Mouse (Mus musculus) adrenal gland, postnatal 4 days (tissue): ENCODE measurements around the gene Mt4. TPM values are rescaled to one million over a fixed set of nuclear protein-coding genes. Genes with fewer than 3 reads are reported as not detected.
"Not testable (repeated sequence)": the region's sequence is repeated elsewhere in the genome, so short reads cannot be mapped to it uniquely, and the experiment has no call there.

Experiments
- DNase-seq, 2 experiments: peaks; one replicate each; pipeline ENCODE4 v3.0.0; 2021 to 2022; ENCODE audit warnings: low spot score in 2 of 2, mixed read lengths in 2 of 2
- total RNA-seq, 2 experiments: library from RNA; stranded (reverse); gene quantifications; 2 replicates each; pipeline ENCODE4 v1.2.3; 2021

Mt4 gene
- total RNA-seq, 2 experiments from 2014 or later: not detected

- not testable (repeated sequence) for DNase-seq
Observed at GRCm38 (mm10) chr8:94134601-94135000, 2.4 kb upstream of the Mt4 start.

GRCm38 (mm10) chr8:94135556-94135955, 1.4 kb upstream of the Mt4 start:
- no peak for DNase-seq

DNA sequence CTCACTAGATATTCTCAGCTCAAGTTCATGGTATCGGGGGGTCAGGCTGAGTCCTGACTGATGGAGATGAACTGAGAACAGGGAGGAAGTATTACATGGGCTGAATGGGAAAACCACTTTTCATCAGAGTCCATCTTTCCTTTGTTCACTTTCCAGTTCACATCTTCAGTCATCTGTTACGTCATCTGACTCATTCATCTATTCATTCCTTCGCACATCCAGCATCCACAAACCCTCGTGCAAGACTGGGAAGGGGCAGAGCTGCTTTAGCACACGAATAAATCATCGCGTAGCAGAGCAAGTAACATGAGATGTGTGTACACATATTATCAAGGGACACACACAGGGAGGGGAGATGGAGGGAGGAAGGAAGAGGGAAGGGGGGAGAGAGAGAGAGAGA, 805 bp upstream of the Mt4 start:
- no peak for DNase-seq

DNA sequence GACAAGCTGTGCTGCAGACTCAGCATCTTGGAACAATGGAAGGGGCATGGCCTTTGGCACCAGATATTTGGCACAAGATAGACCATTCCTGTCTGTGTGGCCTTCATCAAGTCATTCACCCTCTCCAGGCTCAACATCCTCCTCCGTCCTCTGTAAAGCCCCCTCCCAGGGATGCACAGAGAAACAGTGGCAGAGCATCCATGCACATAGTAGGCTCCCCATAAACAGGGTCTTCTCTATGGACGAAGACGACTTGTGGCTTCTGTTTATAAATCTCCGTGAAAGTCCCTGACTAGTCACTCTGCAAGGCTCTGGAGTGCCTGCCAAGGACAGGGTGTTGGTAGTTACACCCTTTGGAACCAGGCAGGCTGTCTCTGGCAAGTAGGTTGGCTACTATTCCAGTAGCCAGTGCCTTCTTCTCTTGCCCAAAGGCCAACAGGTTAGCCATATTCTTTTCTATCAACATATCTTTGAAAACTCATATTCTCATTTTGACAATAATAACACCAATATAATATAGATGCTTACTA, 3.3 kb downstream of the Mt4 start:
- no peak for DNase-seq

DNA sequence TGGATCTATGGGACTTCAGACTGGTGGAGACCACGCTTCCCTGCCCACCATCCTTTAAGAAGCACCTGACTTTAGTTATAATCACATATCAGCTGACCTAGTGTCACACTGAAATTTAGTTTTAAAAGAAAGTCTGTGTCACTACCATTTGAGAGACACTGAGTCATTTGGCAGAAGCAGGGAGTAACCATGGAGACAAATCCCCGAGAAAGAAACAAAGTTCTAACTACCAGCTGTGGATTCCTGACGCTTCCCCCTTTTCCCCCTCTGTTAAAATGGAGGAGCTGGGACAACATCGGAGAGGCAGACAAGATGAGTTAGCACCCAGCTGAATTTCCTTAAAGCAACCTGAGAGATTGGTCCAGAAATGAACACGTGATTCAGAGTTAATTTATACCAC, 11.2 kb downstream of the Mt4 start:
- DNase-seq: no peak

GRCm38 (mm10) chr8:94150925-94151324, 13.9 kb downstream of the Mt4 start:
- no peak for DNase-seq

DNA sequence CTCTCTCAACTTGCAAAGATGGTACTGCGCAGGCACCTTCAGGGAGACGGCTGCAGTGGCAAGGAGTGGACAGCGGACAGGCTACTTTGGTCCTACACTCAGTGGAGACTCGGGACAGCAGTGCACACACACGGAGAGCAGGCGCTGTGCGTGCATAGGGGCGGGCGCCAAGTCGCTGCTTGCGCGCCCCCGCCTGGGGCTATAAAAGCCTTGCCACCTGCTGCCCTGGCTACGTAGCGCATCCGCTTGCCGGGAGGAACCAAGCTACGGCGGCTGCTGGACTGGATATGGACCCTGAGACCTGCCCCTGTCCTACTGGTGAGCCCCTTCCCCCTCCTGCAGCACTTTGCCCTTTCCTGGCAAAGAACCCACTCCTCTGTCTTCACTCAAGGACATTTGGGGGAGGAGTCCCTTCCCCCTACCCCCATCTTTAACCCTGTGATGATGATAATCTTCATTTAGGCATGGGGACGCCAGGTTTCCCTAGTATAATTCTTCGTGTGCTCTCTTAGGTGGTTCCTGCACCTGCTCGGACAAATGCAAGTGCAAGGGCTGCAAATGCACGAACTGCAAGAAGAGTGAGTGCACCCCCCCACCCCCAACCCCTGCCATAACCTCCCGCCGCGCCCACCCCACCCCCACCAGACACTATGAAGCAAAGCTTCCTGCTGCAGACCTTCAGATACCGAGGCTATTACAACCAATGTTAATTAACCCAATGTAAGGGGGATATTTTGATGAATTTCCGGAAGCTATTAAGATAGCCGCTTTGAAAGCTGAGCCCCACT, 15.7 kb downstream of the Mt4 start, which contains the start of gene Mt3:
Mt3 (plus strand) TSS at position 95 of the 788 bp plus-strand sequence.
- no peak for DNase-seq

DNA sequence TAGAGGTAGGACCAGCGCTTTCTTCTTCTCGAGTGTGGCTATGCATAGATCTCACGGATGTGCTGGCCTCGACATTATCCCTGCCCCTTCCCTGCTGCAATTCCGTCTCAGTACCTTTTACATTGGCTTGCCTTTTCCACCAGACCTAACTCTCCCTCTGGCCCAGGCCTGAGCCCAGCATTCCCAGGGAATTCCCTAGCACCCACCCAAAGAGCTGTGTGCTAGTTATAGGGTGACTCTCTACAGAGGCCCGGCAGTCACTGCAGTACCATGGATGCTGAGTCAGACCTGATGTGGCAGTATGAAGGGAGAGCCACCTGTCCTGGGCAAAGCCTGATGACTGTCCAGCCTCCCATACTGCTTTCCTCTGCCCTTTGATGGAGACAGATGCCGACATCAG, 16.5 kb downstream of the Mt4 start:
- no peak for DNase-seq

GRCm38 (mm10) chr8:94154537-94154936, 17.5 kb downstream of the Mt4 start:
- no peak for DNase-seq

GRCm38 (mm10) chr8:94156092-94156491, 19.1 kb downstream of the Mt4 start:
- DNase-seq: no peak

- not testable (repeated sequence) for DNase-seq
Observed at GRCm38 (mm10) chr8:94165772-94166171, 28.8 kb downstream of the Mt4 start.

DNA sequence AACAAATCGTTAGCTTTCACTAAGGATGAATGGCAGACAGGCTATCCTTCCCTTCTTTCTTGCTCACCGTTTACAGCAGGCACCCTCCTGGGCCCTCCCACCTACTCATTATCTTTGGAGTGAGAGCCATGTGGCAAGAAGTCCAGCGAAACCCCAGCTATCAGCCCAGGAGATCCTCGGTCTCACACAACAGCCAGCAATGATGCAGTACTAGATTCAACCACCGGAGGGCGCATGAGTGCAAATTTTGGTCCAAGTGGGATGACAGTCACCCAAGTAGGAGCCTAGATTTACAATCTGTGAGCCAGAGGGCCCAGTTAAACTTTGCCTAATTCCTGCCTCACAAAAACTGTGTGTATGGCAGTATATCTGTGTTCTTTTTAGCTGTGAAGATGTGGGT, 30.2 kb downstream of the Mt4 start:
- DNase-seq: peak; percentile 73 to 89

DNA sequence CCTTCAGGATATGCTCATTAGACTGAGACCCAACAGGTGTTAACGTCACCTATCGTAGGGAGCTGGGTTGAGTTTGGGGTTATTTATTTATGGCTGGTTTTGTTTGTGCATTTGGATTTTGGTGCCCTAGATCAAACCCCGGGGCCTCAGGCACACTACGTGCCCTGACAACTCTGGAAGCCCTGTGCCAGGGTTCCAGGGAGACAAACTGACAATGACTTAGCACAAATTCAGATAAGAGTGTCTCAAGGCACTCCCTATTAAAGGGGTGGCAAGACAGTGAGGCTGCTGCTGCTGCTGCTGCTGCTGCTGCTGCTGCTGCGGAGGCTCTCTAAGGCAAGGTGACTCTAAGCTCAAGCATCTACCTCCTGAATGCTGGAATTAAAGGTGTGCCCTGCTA, 32.5 kb downstream of the Mt4 start:
- DNase-seq: no peak

GRCm38 (mm10) chr8:94171321-94171755, 34.3 kb downstream of the Mt4 start:
- DNase-seq: no peak

DNA sequence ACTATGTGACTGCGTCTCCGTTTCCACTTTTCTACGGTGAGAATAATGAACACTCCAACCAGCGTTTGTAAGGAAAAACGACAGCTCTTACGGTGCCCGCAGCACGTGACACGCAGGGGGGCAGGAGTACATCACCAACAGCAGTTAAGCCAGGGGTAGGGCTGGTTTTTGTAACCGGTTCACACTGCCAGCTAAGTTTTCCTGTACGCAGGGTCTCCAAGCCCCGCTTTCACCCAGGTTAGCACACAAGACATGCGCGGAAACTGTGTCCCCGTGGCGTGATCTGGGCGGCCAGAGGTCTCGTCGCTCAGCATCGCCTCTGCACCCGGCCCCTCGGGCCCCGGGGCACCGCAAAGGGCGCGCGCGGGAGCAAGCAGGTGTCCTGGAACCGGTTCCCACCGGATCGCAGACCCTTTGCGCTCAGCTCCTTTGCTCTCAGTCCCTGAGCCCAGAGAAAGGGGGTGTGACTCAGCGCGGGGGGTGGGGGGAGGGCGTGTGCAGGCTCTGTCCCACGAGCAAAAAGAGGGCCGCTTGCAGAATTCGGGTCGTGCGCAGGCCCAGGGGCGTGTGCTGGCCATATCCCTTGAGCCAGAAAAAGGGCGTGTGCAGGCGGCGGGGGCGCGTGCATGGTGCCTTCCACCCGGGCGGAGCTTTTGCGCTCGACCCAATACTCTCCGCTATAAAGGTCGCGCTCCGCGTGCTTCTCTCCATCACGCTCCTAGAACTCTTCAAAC, 35.2 kb downstream of the Mt4 start, which contains the start of gene Mt2:
Mt2 (plus strand) TSS at position 590 of the 734 bp plus-strand sequence.
- peak; percentile 55 to 70 for DNase-seq

DNA sequence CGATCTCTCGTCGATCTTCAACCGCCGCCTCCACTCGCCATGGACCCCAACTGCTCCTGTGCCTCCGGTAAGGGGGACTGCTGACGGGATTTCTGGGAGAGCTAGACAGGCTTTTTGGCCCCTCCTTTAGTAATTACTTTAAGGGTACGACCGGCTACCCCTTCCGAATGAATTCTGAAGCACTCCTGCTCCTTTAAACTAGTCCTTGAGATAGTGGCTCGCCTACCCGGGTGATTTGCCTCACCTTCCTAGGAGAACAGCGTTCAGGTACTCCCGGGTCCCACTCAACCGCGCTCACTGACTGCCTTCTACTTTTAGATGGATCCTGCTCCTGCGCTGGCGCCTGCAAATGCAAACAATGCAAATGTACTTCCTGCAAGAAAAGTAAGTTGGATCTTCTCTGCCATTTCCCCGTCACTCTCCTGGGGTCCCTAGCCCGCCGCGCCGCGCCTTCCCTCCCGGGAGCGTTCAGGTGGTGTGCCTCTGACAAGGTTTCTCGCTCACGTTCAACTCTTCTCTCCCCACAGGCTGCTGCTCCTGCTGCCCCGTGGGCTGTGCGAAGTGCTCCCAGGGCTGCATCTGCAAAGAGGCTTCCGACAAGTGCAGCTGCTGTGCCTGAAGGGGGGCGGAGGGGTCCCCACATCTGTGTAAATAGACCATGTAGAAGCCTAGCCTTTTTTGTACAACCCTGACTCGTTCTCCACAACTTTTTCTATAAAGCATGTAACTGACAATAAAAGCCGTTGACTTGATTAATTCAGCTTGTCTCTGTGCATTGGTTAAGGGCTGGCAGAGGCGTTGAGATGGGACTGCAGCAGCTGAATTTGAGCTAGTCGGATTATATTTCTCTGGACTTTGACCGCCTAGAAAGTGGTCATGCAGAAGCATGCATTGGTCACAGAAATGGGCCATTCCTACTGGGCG, 36.1 kb downstream of the Mt4 start:
- DNase-seq: no peak

DNA sequence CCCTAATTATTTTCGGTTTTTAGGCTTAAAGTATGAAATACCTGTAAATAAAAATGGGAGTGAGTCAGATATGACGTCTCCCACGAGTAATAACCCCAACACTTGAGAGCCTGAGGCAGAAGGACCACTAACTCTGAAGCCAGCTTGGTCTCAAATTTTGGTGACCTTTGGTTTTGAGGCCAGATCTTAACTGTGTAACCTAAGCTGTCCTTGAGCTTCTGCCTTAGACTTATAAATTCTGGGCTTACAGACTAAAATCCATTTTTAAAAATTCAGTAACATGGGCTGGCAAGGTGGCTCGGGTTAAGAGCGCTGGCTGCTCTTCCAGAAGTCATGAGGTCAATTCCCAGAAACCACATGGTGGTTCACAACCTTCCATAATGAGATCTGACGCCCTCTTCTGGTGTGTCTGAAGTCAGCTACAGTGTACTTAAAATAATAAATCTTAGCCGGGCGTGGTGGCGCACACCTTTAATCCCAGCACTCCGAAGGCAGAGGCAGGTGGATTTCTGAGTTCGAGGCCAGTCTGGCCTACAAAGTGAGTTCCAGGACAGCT, 36.9 kb downstream of the Mt4 start:
- DNase-seq: no peak

DNA sequence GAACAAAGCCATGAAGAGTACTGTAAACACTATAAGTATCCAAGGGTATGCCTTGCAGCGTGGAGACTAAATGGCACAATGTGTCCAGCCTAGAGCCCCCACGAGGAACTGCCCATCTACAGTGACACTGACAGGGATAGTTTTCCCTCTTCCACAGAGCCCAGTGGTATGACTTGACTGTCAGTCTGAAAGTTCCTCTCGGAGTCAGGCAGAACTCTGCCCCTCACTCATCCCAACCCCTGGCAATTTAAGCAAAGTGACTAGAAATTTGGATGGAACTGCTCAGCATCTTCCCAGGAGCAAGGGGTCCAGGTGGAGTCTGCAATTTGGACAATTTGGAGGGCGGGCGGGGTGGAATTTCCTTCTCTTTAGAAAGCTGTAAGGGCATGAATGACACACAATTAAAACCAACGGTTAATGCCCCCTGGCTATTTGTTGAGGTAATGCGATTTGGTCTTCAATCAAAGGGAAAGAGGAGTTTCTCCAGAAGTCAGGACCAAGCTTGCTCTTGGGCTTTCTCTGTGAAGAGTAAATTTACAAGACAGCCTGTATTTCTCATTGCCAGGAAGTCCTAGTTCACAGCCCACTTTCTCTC, 37.7 kb downstream of the Mt4 start:
- no peak for DNase-seq

DNA sequence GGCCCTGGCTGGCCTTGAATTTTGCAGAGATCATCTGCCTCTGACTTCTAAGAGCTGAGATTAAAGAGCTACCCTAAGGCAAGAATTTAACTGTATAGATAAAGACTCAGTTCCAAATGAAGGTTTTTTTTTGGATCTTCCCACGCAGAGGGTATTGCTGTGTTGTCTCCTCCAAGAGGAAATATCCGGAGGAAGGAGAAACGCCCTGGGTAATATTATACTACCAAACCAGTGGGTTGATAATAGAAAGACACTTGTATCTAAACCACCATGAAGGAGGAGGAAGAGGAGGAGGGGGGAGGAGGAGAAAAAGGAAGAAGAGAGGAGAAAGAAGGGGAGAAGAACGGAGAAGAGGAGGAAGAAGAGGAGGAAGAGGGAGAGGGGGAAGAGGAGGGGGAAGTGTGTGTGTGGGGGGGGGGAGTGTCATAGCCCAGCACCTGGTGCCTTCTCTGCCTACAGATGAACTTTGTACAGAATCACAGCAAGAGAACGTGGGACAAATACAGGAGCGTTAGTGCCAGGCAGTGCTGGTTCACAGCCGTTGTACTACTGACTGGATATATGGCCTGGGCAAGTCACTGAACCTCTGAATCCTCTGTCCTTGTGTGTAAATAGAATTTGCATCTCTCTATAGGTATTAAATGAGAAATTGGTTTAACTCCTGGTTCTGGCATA, 40.9 kb downstream of the Mt4 start:
- DNase-seq: no peak
